Mouse (Mus musculus): Measurements from ENCODE around the gene Plk4. TPM values are rescaled to one million over a fixed set of nuclear protein-coding genes. Genes with fewer than 3 reads are reported as not detected.
"Not testable (repeated sequence)": the region's sequence is repeated elsewhere in the genome, so short reads cannot be mapped to it uniquely, and the experiment has no call there.

Plk4 gene
- polyA plus RNA-seq, 1 experiment from 2014 or later, result 87.2 TPM

GRCm38 (mm10) chr3:40853123-40853738, 53.4 kb downstream of the Plk4 start:
- ATAC-seq (replicated peaks; ENCODE audit: insufficient number of reproducible peaks, low FRiP score, low TSS enrichment, low read depth); DNase-seq (ENCODE audit: low spot score); H3K36me3 ChIP-seq (replicated peaks; ENCODE audit: control insufficient read depth, insufficient read depth, low read depth, low read length); H3K4me3 ChIP-seq (ENCODE audit: low read depth, low read length); H3K4me2 ChIP-seq (ENCODE audit: low read depth, low read length); H3K27ac ChIP-seq (replicated peaks; ENCODE audit: low read depth, low read length); H3K9ac ChIP-seq (replicated peaks; ENCODE audit: low read length); H3K4me1 ChIP-seq (ENCODE audit: control insufficient read depth, insufficient read depth, low read length); H3K9me3 ChIP-seq (replicated peaks; ENCODE audit: control insufficient read depth, low read length); H3K27me3 ChIP-seq (ENCODE audit: control insufficient read depth, insufficient read depth, low read length): not testable (repeated sequence)
- 96% methylated on average over 3 of the region's 3 CpGs for WGBS

Other genes with a start within 250 kb of the Plk4 start
- 0.22 and 0.45 TPM in 2 replicates for gene Slc25a31, start 91.2 kb upstream of the Plk4 start, polyA plus RNA-seq (2014; fragmentation: Nextera tagmentation; extraction: Ambion mirVana)
- 22.7 and 23.6 TPM in 2 replicates for gene Hspa4l, start 55.5 kb upstream of the Plk4 start, polyA plus RNA-seq (2014; fragmentation: Nextera tagmentation; extraction: Ambion mirVana)
- gene Mfsd8, start 46.9 kb downstream of the Plk4 start, polyA plus RNA-seq (2014; fragmentation: Nextera tagmentation; extraction: Ambion mirVana), result 6.3 and 7.3 TPM in 2 replicates
- gene Abhd18, start 47.0 kb downstream of the Plk4 start, polyA plus RNA-seq (2014; fragmentation: Nextera tagmentation; extraction: Ambion mirVana), result 3.0 and 5.1 TPM in 2 replicates
- gene 1700034I23Rik, start 102.5 kb downstream of the Plk4 start, polyA plus RNA-seq (2014; fragmentation: Nextera tagmentation; extraction: Ambion mirVana), result 0.17 TPM in 1 of 2 replicates, not detected in the other
- gene Larp1b, start 149.8 kb downstream of the Plk4 start, polyA plus RNA-seq (2014; fragmentation: Nextera tagmentation; extraction: Ambion mirVana), result 1.4 and 1.7 TPM in 2 replicates